Mouse (Mus musculus) heart, embryonic 15.5 days (tissue): ENCODE data around the gene Aoc2. TPM values are rescaled to one million over a fixed set of nuclear protein-coding genes. Genes with fewer than 3 reads are reported as not detected.
"Not testable (repeated sequence)": the region's sequence is repeated elsewhere in the genome, so short reads cannot be mapped to it uniquely, and the experiment has no call there.

Source experiments
- ATAC-seq: fragments of 200-750 bp; cut with Nextera tagmentation; replicated peaks from 2 replicates; pipeline ENCODE4 v1.8.0; 2017; ENCODE audit warnings: low read depth, moderate TSS enrichment; ENCODE audit not compliant: insufficient number of reproducible peaks, insufficient read depth, low FRiP score
- H3K27ac ChIP-seq: fragments of 300-500 bp; sonication (generic); 2 replicates; pipeline ENCODE4 v1.5.1; 2015; ENCODE audit warnings: mild to moderate bottlenecking, inconsistent platforms
- H3K27me3 ChIP-seq: fragments of 300-500 bp; sonication (generic); 2 replicates; pipeline ENCODE4 v1.6.1; 2015; ENCODE audit warnings: inconsistent platforms
- H3K36me3 ChIP-seq: fragments of 300-500 bp; sonication (generic); 2 replicates; pipeline ENCODE4 v1.6.1; 2015; ENCODE audit warnings: mild to moderate bottlenecking, inconsistent platforms
- H3K4me1 ChIP-seq: fragments of 300-500 bp; sonication (generic); replicated peaks from 2 replicates; pipeline ENCODE4 v1.6.1; 2015; ENCODE audit warnings: inconsistent platforms
- H3K4me2 ChIP-seq: fragments of 300-500 bp; sonication (generic); 2 replicates; pipeline ENCODE4 v1.6.1; 2015; ENCODE audit warnings: inconsistent platforms, mild to moderate bottlenecking, moderate library complexity
- H3K4me3 ChIP-seq: fragments of 300-500 bp; sonication (generic); 2 replicates; pipeline ENCODE4 v1.5.1; 2015; ENCODE audit warnings: mild to moderate bottlenecking, inconsistent platforms
- H3K9ac ChIP-seq: fragments of 300-500 bp; sonication (generic); 2 replicates; pipeline ENCODE4 v1.6.1; 2015; ENCODE audit warnings: mild to moderate bottlenecking, inconsistent platforms
- H3K9me3 ChIP-seq: fragments of 300-500 bp; sonication (generic); replicated peaks from 2 replicates; pipeline ENCODE4 v1.6.1; 2016; ENCODE audit warnings: inconsistent platforms
- WGBS: fragments of 180-500 bp; shearing (Covaris S2); methylation state at CpG from one replicate; pipeline ENCODE4 v1.1.7; 2015; ENCODE audit warnings: mixed read lengths; 5-methylcytosine and 5-hydroxymethylcytosine counted together
- polyA plus RNA-seq: library from polyadenylated mRNA; unstranded; fragments of >200 nt; fragmentation: Nextera tagmentation; extraction: Ambion mirVana; gene quantifications from 2 replicates; pipeline ENCODE4 v1.2.1, GENCODE M21; 2015

Aoc2 gene
- polyA plus RNA-seq, 1 experiment from 2014 or later: 0.43 TPM

- peak; percentile 88 for ATAC-seq
- Histone ChIP-seq H3K4me2 (peak within 1 kb of the TSS; percentile 96), H3K36me3 (peaks cover 31% of the 10 kb centered on the region), H3K4me3 (peak within 1 kb of the TSS; percentile 86), H3K9me3 (no peaks in the 10 kb centered on the region), H3K27ac (peak within 1 kb of the TSS; percentile 78), H3K9ac (peak within 1 kb of the TSS; percentile 92), H3K27me3 (no peaks in the 10 kb centered on the region), H3K4me1 (peaks cover 17% of the 10 kb centered on the region)
- WGBS: under 1% methylated on average over 62 of the region's 62 CpGs
Observed at GRCm38 (mm10) chr11:101315665-101316500, 9.0 kb upstream of the Aoc2 start, which contains the start of gene Psme3. Psme3 (plus strand) TSS chr11:101316213.

GRCm38 (mm10) chr11:101316501-101316917, 8.4 kb upstream of the Aoc2 start:
- Histone ChIP-seq H3K9me3 (no peaks in the 10 kb centered on the region), H3K9ac (peak overlapping the region; percentile 92), H3K4me3 (peak overlapping the region; percentile 86), H3K36me3 (peaks cover 37% of the 10 kb centered on the region), H3K27me3 (no peaks in the 10 kb centered on the region), H3K27ac (peak overlapping the region; percentile 78), H3K4me2 (peak overlapping the region; percentile 96), H3K4me1 (peaks cover 17% of the 10 kb centered on the region)
- WGBS: 0% methylated on average over 17 of the region's 17 CpGs
- ATAC-seq: peak; percentile 56

- no peak overlapping the region for H3K4me2 ChIP-seq
- H3K4me1 ChIP-seq: peaks cover 6% of the 10 kb centered on the region
- WGBS: 9% methylated on average over 4 of the region's 4 CpGs
- 0 out of 2 replicates have a peak, but pooled peaks have one; percentile 19 for ATAC-seq
- H3K9ac ChIP-seq: no peak overlapping the region
- no peak overlapping the region for H3K4me3 ChIP-seq
- H3K27ac ChIP-seq: no peak overlapping the region
- H3K27me3 ChIP-seq: no peaks in the 10 kb centered on the region
- no peaks in the 10 kb centered on the region for H3K9me3 ChIP-seq
- peaks cover 62% of the 10 kb centered on the region for H3K36me3 ChIP-seq
Observed at GRCm38 (mm10) chr11:101323609-101324008, 1.3 kb upstream of the Aoc2 start.

DNA sequence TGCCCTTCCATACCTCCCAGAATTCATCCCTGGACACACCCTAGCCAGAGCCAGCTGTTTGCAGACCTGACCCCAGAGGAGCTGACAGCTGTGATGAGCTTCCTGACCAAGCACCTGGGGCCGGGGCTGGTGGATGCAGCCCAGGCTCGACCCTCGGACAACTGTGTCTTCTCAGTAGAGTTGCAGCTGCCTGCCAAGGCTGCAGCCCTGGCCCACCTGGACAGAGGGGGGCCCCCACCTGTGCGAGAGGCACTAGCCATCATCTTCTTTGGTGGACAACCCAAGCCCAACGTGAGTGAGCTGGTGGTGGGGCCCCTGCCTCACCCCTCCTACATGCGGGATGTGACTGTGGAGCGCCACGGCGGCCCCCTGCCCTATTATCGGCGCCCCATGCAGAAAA, 338 bp downstream of the Aoc2 start:
- 86% methylated on average over 11 of the region's 11 CpGs for whole genome bisulfite sequencing
- Histone ChIP-seq H3K36me3 (peaks cover 48% of the 10 kb centered on the region), H3K4me1 (peaks cover 13% of the 10 kb centered on the region)
- H3K27me3 ChIP-seq, H3K4me2 ChIP-seq, H3K4me3 ChIP-seq, ATAC-seq, H3K9ac ChIP-seq, H3K9me3 ChIP-seq, H3K27ac ChIP-seq: not testable (repeated sequence)

DNA sequence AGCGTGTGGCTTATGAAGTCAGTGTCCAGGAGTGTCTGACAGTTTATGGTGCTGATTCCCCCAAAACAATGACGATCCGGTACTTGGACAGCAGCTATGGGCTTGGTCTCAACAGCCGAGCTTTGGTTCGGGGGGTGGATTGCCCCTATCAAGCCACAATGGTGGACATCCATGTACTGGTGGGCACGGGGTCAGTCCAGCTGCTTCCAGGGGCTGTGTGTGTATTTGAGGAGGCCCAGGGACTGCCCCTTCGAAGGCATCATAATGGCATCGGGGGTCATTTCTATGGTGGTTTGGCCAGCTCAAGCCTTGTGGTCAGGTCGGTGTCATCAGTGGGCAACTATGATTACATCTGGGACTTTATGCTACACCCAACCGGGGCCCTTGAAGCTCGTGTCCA, 1.3 kb downstream of the Aoc2 start:
- Histone ChIP-seq H3K36me3 (peaks cover 38% of the 10 kb centered on the region), H3K9ac (no peak overlapping the region), H3K9me3 (no peaks in the 10 kb centered on the region), H3K4me3 (no peak overlapping the region), H3K4me2 (no peak overlapping the region), H3K27me3 (no peaks in the 10 kb centered on the region), H3K27ac (no peak overlapping the region), H3K4me1 (peaks cover 13% of the 10 kb centered on the region)
- 84% methylated on average over 11 of the region's 11 CpGs for WGBS
- ATAC-seq: no peak

- H3K4me1 ChIP-seq: peaks cover 13% of the 10 kb centered on the region
- H3K27me3 ChIP-seq: no peaks in the 10 kb centered on the region
- peaks cover 27% of the 10 kb centered on the region for H3K36me3 ChIP-seq
- ATAC-seq: no peak
- H3K9me3 ChIP-seq: no peaks in the 10 kb centered on the region
- H3K4me3 ChIP-seq: no peak overlapping the region
- no peak overlapping the region for H3K4me2 ChIP-seq
- H3K9ac ChIP-seq: no peak overlapping the region
- 41% methylated on average over 3 of the region's 3 CpGs for WGBS
- H3K27ac ChIP-seq: no peak overlapping the region
Observed at GRCm38 (mm10) chr11:101327311-101327710, 2.4 kb downstream of the Aoc2 start.

DNA sequence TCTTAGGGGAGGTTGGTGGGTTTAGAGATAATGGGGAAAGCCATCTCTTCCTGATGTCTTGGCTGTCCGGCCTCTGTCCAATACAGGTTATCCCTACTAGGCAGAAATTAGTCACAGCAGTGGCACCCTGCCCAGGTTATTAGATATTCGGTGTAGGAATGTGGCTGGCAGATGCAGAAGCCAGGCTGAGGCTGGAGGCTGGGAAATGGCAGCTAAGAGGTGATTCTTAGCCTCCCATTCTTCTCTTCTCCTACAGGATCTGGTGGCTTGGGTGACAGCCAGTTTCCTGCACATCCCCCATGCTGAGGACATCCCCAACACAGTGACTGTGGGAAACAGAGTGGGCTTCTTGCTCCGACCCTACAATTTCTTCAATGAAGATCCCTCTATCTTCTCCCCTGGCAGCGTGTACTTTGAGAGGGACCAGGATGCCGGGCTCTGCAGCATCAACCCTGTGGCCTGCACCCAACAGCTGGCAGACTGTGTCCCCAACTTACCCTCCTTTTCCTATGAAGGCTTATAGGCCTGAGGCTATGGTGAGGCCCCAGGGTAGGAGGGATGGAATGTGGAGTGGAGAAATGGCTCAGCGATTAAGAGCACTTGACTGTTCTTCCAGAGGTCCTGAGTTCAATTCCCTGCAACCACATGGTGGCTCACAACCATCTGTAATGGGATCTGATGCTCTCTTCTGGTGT, 4.2 kb downstream of the Aoc2 start:
- Histone ChIP-seq H3K4me3 (no peak overlapping the region), H3K4me2 (no peak overlapping the region), H3K9ac (no peak overlapping the region), H3K27ac (peak overlapping the region; percentile 56), H3K4me1 (peaks cover 13% of the 10 kb centered on the region), H3K9me3 (no peaks in the 10 kb centered on the region), H3K27me3 (no peaks in the 10 kb centered on the region), H3K36me3 (peaks cover 14% of the 10 kb centered on the region)
- ATAC-seq: no peak
- 54% methylated on average over 6 of the region's 6 CpGs for WGBS

DNA sequence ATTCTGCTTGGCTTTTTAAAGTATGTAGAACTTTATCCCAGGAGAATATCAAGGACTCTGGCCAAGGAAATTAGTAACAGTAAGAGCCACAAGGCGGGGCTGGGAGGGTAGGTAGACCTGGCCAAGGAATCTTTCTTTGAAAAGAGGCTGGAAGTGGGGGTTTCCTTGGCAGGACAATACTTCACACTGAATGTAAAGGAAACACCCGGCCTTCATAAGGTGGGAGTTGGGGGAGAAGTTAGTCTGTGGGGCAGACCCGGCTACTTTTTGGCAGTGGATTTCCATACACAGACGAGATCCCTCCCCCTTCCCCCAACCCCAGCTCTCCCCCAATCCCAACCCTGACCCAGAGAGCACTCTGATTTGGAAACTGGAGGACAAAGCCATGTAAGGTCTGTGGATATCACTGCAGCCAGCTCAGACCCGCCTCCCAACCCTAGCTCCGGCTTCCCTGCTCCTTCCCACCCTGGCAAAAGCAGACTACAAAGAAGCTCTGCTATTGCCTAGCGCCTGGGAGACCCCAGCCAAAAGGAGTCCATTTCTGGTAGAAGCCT, 5.6 kb downstream of the Aoc2 start, which contains the start of gene Aoc3:
Gene Aoc3 (plus strand): TSS at position 235 of the 554 bp plus-strand sequence.
- ATAC-seq: peak; percentile 68
- WGBS: 44% methylated on average over 7 of the region's 7 CpGs
- H3K27ac ChIP-seq: peak within 1 kb of the TSS; percentile 75
- H3K4me1 ChIP-seq: peaks cover 15% of the 10 kb centered on the region
- H3K4me2 ChIP-seq: peak within 1 kb of the TSS; percentile 40
- H3K9me3 ChIP-seq: no peaks in the 10 kb centered on the region
- H3K4me3 ChIP-seq: peak within 1 kb of the TSS; percentile 25
- H3K27me3 ChIP-seq: no peaks in the 10 kb centered on the region
- peaks cover 3% of the 10 kb centered on the region; the same call in 1 of the 2 replicates for H3K36me3 ChIP-seq
- no peak within 1 kb of the TSS for H3K9ac ChIP-seq

DNA sequence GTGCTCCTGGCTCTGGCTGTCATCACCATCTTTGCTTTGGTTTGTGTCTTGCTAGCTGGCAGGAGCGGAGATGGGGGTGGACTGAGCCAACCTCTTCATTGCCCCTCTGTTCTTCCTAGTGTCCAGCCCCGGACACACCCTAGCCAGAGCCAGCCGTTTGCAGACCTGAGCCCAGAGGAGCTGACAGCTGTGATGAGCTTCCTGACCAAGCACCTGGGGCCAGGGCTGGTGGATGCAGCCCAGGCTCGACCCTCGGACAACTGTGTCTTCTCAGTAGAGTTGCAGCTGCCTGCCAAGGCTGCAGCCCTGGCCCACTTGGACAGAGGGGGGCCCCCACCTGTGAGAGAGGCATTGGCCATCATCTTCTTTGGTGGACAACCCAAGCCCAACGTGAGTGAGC, 6.1 kb downstream of the Aoc2 start:
- WGBS: 56% methylated on average over 6 of the region's 6 CpGs
- peak overlapping the region; percentile 40 for H3K4me2 ChIP-seq
- H3K9ac ChIP-seq, H3K27me3 ChIP-seq, H3K9me3 ChIP-seq, ATAC-seq, H3K36me3 ChIP-seq: not testable (repeated sequence)
- H3K27ac ChIP-seq: peak overlapping the region; percentile 75
- H3K4me3 ChIP-seq: peak overlapping the region; percentile 25
- peaks cover 15% of the 10 kb centered on the region for H3K4me1 ChIP-seq

DNA sequence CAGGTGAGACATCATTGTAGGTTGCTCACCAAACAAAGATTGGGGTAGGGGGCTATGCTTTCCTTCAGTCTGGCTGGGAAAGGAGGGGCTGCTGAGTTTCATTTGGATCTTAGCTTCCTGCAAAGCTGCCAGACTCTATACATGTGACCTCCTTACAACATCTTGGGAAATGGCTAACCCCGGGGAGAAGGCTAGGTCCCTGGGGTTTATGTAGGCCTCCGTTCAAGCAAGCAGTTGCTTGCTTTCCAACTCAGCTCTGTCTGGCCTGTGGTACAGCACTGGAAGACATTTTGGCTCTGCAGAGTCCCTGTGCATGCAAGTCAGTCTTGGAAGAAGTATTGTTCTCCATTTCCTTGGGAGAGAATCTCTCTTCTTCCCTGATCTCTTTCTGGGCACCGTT, 7.7 kb downstream of the Aoc2 start:
- peak overlapping the region; percentile 25 for H3K4me3 ChIP-seq
- H3K27me3 ChIP-seq: no peaks in the 10 kb centered on the region
- H3K36me3 ChIP-seq: no peaks in the 10 kb centered on the region
- WGBS: 69% methylated on average over 3 of the region's 3 CpGs
- 0 out of 2 replicates have a peak overlapping the region, but pooled peaks have one; percentile 9 for H3K27ac ChIP-seq
- H3K9ac ChIP-seq: no peak overlapping the region
- no peak for ATAC-seq
- no peaks in the 10 kb centered on the region for H3K9me3 ChIP-seq
- H3K4me1 ChIP-seq: peaks cover 19% of the 10 kb centered on the region
- H3K4me2 ChIP-seq: peak overlapping the region; percentile 40

- Histone ChIP-seq H3K4me2 (peak overlapping the region; percentile 39), H3K4me3 (peak overlapping the region; percentile 13), H3K9ac (no peak overlapping the region)
Observed at GRCm38 (mm10) chr11:101334023-101334422, 9.2 kb downstream of the Aoc2 start.

More at GRCm38 (mm10) chr11:101334023-101334422, 9.2 kb downstream of the Aoc2 start:
- no peaks in the 10 kb centered on the region for H3K9me3 ChIP-seq
- no peak for ATAC-seq
- 46% methylated on average over 10 of the region's 10 CpGs for WGBS
- peaks cover 21% of the 10 kb centered on the region for H3K4me1 ChIP-seq
- H3K27ac ChIP-seq: no peak overlapping the region
- no peaks in the 10 kb centered on the region for H3K27me3 ChIP-seq
- H3K36me3 ChIP-seq: no peaks in the 10 kb centered on the region
